Mouse (Mus musculus): Measurements from ENCODE around the gene Abhd17b.
"Not testable (repeated sequence)": the region's sequence is repeated elsewhere in the genome, so short reads cannot be mapped to it uniquely, and the experiment has no call there.

Abhd17b gene

DNA sequence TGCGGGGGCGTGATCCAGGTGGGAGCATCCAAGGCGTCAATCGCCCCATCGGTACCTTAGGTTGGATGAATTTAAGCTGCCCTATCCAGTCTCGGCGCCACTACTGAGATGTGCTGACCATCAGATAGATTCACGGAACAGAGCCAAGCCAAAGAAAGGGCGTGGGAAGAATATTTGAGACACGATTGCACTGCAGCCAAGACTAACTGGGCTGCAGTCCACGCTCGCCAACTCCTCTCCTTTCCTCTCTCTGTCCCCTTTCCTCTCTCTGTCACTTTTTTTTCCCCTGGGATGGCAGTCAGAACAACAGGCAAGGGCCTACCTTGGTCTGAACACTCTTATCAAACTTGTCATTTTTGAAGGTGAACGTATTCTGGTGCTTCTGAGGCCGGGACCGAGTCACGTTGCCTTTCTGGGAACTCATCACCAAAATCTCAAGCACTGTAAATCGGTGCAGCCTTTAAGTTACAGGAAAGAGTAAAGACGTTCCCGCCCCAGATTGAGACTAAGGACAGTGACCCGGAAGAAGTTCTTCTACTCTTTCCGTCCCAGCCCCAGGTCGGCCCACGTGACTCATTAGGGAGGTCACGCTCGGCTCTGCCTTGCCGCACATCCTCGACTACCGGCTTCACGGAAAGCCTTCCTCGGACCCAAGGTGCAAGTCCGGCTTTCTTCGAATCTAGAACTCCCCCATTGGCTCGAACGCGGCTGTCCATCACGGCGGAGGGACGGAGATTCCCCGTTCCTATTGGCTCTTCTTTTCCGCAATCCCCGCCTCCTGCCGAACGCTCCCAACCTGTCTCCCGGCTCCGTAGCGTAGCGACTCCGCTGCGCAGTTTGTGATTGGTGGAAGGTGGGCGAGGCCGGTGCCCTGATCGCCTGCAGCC is 457 bp upstream of the Abhd17b start, which contains the start of gene 1110059E24Rik:
Gene 1110059E24Rik, minus strand, starts transcription at position 692 of the 887 bp plus-strand sequence.
- DNase-seq (ENCODE audit: low spot score), result peak; percentile 88

DNA sequence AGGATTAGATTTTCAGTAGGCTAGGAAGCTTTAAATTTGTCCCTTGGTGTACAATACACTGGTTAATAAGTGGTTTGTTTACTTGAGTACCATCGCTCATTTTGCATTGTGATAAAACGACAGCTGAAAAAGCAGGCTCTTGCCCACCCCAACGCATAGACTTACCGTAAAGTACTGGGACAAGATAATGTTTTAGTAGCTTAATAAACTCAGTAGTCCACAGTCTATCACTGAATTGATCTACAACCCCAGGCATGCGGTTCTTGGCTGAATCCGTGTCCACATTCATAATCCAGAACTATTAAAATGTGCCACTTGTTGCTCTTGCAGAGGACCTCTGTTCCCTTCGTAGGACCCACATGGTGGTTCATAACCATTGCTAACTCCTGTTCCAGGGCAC is 1.8 kb downstream of the Abhd17b start:
- DNase-seq (ENCODE audit: low spot score), result no peak

DNA sequence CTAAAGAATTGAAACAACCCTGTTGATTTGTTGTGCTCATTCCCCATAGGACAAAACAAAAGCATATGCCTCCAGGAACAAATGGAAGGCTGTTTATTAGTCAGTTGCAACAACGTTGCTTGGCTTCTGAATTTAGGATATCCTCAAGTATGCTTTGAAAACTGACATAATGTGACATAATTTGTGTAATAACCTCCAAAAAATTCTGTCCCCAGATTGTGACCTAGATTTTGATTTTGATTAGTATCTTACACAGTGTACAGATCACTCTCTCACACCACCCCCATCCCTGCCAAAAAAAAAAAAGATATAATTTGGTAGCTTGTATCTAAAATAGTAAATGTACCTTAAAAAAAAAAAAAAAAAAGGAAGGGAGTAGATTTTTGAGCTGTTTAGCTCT is 7.7 kb downstream of the Abhd17b start:
- no peak for DNase-seq (ENCODE audit: low spot score)

DNA sequence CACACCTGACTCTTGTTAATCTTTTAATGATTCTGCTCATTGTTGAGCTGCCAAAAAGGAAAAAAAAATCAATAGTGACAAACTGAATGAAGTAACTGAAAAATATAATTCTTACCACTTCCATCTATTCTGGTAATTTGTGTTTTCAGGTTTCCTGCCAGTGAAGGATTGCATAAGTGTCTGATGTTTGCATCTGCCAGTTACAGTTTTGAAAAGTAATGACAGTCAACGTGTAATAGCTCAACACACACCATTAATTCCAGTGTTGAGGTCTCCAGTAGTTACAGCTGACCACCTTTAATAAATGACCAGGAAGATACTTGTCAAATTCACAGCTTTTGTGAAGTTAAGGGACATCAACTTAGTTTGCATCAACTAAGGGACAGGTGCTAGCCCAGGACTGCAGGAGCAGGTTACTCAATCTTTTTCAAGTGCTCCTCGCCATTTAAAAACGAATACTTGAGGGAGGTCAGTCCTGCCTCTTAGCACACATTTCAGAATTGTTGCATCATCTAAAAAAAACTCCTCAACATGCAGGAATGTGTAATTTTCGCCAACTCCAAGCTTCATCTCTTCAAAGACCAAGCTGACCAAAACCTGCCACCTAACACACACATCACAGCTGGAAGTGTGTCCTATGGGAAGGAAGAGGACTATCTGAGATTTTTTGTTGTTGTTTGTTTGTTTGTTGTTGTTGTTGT is 10.9 kb downstream of the Abhd17b start:
- no peak for DNase-seq (ENCODE audit: low spot score)

DNA sequence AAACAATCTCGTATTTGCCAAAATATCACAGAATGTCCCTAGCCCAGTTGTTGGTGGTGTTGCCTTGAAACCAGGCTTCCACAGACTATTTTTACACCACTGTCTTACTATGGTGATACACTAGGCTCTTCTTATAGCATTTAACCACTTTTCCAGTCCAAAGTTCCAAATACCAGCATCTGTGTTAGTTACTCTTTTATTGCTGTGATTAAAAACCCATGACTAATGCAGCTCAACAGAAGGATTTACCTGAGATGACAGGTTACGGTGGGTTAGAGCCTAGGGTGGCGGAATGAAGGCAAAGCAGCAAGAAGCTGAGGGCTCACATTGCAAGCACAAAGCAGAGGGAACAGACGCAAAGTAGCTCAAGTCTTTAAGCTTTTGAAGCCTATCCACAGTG is 16.7 kb downstream of the Abhd17b start:
- no peak for DNase-seq (ENCODE audit: low spot score)

DNA sequence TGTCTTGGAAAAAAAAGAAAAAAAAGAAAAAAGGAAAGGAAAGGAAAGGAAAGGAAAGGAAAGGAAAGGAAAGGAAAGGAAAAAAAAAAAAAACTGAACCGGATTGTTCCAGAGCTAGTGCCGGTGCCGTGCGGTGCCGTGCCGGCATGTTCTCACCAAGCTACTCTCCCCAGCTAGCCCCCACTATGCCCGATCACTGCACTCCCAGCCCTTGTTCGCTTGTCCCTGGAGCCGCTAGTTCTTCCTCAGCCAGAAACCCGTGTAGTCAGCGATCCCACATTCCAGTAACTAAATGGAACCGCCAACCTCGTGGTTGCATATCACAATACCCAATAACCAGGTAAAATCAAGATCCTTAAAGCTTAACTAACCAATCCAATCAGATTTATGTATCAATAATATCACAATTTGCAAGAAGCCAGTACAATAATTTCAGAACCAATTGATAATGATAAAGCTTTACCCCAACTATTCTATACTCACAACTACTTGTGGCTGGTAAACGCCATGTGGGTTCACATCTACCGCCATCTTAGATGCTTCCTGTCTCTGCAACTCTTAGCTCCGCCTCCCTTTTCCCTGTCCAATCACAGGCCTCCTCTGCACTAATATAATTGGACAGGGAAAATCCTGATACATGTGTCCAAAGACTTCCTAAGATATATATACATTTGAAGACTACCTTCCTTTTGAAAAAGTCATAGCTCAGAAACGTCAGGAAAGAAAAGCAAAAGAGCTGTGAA is 21.5 kb downstream of the Abhd17b start:
- DNase-seq (ENCODE audit: low spot score), result no peak

DNA sequence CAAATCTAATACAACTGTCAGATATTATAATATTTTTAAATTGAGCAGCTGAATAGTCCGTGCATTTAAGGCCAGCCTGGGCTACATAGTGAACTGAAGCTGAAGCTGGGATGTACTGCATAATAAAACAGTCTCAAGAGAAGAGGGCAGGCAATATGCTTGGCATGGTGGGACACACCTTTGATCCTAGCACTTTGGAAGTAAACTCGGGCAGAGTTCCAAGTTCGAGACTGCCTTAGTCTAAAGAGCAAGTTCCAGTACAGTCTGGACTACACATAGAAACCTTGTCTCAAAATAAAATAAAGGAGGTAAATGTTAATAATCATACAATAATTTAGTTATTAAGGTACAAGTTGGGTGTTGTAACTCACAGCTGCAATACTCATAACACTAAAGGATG is 27.1 kb downstream of the Abhd17b start:
- no peak for DNase-seq (ENCODE audit: low spot score)

DNA sequence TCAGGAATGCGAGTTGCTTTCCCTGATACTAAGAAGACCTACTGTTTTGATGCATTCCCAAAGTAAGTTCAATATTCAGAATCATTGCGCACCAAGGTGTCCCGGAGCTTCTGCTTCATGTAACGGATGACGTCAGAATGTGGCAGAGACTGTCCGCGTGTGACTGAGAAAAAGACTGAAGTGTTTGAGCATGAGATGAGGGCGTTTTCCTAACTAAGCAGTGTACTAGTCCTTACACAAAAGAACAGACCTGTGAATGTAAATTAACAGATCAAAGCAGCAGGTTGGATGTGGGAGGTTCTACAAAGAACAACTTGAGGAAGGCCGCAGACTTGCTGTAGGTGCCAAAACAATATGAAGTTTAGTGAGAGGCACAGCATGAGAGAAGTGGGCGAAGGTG is 28.0 kb downstream of the Abhd17b start:
- no peak for DNase-seq (ENCODE audit: low spot score)

DNA sequence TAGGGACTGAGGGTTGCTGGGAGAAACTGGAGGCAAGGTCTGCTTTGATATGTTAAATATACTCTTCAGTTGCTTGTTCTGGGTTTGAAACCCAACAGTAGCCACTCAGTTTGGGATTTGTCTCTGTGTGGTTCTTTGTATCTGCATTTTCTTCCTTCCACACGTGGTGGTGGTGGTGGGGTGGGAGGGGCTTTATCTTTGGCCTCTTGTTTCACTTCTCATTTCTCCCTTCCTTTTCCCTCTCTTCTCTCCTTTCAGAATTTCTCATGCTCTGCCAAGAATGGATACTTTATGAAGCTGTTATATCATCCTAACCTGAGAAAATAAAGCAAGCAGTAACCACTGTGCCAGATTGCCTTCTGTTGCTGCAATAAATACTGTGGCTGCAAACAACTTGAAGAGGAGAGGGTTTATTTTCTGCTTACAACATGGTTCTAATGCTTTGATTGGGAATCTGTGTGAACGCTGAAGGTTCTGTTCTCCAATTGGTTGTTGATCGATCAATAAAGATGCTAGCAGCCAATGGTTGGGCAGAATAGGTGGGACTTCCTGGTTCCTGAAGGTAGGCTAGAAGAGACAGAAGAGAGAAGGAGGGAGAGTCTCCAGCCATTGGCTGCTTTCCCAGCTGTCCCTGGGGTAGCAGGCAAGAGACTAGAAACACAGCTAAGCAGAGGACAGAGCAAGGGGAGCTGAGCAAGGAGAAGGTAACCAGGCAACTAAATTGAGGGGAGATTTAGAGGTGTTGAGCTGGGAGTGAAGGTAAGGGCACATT is 60.5 kb downstream of the Abhd17b start:
- no peak for DNase-seq (ENCODE audit: low spot score)

DNA sequence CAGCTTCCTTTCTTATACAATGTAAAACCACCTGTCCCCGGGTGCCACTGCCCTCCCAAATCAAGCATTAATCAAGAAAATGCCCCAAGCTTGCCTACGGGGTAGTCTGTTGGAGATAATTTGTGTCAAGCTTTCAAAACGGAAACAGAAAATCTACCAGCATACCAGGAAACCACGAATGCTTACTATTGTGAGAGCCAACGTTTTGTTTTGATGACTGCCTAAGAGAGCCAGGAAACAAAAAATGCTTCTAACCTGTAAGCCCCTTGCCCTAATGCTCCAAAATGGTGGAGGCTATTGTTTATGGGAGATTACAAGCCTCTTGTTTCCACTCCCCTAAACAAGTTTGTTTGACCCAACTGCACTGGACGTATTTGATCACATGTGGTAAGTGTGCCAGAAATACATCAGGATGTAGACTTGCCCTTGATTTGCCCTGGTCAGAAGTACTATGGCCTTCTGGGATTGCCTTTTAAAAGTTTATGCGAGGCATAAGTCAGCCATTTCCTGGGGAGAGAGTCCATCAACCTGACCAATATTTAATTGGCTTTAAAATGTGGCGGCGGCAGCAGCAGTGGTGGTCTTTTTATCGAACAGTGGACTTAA is 61.4 kb downstream of the Abhd17b start:
- DNase-seq (ENCODE audit: low spot score), result no peak

DNA sequence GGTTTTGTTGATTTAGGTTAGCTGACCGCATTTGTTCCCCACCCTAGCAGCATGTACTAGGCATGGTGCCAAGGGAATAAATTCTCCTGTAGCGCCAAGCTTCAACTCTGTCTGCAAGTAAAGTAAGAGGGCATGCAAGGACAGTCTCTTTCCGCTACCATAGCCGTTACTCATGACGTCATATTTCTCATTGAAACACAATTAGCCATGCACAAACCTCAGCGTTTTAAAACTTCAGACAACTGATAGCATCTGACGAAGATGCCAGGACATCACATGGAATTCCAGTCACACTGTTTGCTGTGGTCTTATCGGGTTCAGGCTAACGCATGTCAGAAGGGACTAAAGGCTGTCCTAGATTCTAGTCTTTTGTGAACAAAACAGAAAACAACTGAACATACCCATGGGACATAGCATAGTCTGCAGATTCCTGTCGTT is 62.0 kb downstream of the Abhd17b start:
- no peak for DNase-seq (ENCODE audit: low spot score)

DNA sequence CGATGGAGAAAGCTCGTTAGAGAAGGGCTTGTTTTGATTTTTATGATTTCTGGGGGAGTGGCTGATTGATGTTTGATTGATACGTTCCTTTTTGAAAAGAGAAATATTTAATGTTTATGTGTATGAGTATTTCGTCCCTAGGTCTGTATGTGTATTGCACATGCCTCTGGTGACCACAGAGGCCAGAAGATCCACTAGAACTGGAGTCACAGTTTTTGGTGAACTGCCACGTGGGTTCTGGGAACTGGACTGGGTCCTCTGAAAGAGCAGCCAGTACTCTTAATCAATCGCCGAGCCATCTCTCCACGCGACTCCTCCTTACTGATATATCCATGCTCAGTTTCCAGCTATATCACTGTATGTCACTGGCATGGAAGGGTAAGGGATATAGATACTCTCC is 62.5 kb downstream of the Abhd17b start:
- DNase-seq (ENCODE audit: low spot score), result no peak

DNA sequence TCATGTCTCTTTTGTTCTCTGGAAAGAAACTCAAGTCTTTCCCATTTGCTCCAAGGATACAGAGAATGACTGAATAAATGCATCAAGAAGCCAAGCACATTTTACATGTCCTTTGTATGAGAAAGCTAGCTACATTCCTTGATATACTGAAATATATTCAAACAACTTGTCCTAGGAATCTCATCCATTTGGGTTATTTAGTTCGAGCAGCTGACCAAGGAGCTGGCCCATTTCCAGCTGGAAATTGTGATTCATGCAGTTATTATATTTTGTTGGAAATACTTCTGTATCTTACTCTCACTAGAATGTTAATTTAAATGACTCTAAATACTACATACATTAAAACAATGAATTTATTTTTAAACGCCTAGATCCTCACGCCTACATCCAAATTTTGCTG is 63.5 kb downstream of the Abhd17b start:
- no peak for DNase-seq (ENCODE audit: low spot score)

DNA sequence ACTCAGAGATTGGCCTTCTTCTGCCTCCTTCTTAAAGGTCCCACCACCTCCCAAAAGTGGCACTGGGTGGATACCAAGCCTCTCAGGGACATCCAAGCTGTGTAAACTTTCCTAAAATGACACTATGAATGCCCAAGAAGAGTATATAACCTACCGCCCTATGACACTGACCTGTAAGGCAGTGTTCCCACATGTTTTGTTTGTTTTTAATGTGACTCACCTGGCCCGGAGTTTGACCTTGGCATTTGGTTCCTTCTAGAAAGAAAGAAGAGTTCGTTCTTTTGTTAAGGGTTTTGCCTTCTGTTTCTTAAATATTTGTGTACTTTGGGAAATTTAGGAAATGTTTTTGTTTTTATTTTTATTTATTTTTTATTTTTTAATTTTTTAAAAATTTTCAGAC is 66.2 kb downstream of the Abhd17b start:
- no peak for DNase-seq (ENCODE audit: low spot score)

DNA sequence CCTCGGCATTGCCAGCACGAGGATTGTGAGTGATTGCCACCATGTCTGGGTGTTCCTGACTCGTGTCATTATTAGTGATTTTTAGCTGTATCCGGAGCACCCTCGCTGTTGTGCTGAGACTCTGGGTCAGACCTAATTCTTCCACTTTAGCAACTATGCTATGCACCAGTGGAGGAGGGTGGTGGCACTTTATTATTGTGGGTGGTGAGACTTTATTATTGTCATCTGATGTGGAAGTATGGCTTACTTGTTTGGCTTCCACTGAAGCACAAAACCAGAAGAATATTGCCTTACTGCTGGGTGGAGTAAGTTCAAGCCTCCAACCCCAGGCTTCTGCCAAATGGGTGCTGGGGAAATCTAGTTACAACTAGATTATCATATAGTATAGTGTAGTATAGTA is 68.0 kb downstream of the Abhd17b start:
- no peak for DNase-seq (ENCODE audit: low spot score)

DNA sequence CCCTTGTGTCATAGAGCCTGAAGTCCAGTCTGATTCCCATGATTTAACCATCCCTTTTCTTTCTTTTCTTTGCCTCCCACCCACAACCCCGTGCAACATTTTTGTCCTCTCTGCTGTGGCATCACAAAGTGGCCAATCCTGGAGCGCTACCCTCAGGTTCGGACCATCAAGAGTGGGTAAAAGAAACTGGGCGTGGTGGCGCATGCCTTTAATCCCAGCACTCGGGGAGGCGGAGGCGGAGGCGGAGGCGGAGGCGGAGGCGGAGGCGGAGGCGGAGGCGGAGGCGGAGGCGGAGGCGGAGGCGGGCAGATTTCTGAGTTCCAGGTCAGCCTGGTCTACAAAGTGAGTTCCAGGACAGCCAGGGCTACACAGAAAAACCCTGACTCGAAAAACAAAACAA is 70.3 kb downstream of the Abhd17b start:
- not testable (repeated sequence) for DNase-seq (ENCODE audit: low spot score)

DNA sequence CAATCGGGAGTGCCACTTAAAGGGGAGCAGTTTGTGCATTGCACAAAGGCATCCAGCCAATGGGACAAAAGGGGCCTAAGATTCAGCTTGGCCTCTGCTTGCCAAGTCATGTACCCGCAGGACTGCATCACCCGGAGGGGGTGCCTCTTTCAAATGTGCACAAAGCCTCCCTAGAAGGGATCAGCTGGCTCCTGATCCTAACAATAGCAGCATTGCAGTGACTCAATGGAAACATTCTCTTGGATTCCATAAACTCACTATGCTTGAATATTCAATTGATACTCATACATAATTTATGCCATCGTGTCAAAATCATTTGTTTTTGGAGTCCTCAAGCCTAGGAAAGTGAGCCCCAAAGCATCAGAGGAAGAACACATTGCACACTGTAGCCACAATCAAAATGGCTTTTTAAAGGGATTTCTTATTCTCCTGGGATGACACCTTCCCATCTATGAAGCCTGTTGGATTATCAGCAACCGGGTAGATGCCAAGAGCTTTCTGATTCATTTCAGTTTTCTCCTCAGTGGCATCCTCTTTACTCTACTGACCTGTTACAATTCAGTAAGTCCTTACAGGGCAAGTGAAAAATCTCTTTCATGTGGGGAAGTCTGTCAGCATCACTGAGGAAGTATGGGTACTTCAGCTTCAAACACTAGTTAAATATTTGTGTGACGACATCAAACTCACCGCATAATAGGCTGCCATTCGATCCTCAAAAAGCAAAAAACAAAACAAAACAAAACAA is 71.1 kb downstream of the Abhd17b start:
- DNase-seq (ENCODE audit: low spot score), result no peak

DNA sequence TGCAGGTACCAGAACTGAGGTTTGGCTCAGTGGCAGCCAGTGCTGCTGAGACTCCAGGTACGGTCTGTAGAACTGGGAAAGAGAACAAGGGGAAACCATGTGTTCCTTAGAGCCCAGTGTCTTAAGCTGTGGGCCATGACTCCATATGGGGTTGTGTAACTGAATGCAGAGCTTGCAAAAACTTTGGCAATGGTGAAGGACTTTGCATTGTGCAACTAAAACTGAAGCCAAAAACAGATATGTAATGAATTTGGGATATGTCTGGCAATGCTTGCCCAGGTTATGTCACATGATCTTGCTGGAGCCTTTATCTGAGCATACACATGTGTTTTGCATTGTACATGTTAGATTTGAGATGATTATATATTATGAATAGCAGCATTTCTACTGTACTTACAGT is 72.2 kb downstream of the Abhd17b start:
- DNase-seq (ENCODE audit: low spot score), result no peak

DNA sequence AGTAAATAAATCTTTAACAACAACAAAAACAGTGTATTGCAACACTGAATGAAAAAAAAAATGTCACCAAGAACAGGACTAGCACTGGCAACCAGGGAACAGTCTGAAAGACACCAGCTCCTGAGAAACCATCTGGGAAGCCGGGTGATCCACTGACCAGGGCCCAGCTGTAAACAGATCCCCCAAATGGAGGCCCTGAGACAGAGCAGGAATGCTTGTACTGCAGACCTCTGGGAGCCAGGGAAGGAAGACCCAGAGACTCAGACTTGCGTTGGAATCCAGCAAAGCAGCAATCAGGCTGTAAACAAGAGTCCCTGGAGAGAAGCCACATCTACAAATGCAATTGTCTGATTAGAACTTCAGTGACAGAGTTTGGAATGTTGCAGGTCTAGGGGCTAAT is 74.1 kb downstream of the Abhd17b start:
- DNase-seq (ENCODE audit: low spot score), result no peak

DNA sequence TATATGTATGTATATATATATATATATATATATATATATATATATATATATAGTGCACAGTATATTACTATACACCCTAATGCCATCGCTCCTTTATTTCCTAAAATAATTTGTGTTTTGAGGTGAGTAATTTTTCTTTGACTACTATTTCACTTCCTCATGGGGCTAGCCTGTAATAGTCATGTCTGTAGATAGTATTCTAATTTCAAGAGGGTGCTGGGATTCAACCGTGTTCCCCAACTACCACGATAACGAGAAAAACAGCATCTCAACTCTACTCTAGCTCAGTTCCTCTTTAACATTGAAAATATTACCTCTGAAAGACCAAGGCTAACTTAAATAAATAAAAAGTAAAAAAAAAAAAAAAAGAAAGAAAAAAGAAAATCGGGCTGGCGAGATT is 75.4 kb downstream of the Abhd17b start:
- no peak for DNase-seq (ENCODE audit: low spot score)

DNA sequence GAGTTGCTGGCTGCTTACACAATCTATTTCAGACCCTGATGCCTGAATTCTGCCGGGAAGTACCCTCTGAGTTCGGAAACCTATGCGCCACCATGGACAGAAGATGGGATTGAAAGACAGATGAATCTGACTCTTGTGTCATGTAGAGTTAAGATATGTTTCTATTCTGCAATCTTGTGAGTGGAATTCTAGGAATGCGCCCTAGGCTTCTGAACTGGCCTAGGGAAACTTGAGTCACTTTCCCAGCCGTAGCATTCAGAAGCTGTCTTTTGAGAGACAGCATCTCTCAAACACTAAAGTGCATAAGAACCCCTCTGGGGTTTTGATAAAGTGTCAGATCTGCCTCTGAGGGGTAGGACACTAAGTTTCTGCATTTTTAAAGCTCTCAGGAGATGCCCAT is 78.9 kb downstream of the Abhd17b start:
- DNase-seq (ENCODE audit: low spot score), result no peak
